Mouse (Mus musculus): ENCODE results near the gene Fcnb. TPM values are rescaled to one million over a fixed set of nuclear protein-coding genes. Genes with fewer than 3 reads are reported as not detected.

Gene Fcnb
- polyA plus RNA-seq, 1 experiment from 2014 or later: not detected

- 71% methylated on average over 5 of the region's 5 CpGs for WGBS
Observed at GRCm38 (mm10) chr2:28066686-28067085, 18.0 kb downstream of the Fcnb start.

GRCm38 (mm10) chr2:28065081-28065651 is 19.5 kb downstream of the Fcnb start:
- Histone ChIP-seq H3K9ac (ENCODE audit: low read length) (no peak overlapping the region), H3K4me1 (ENCODE audit: control insufficient read depth, insufficient read depth, low read length) (no peaks in the 10 kb centered on the region), H3K4me2 (ENCODE audit: low read depth) (no peak overlapping the region), H3K9me3 (ENCODE audit: control insufficient read depth, low read length) (no peaks in the 10 kb centered on the region), H3K36me3 (ENCODE audit: control insufficient read depth, insufficient read depth, low read length) (no peaks in the 10 kb centered on the region), H3K27me3 (ENCODE audit: control insufficient read depth, insufficient read depth, low read length) (no peaks in the 10 kb centered on the region), H3K27ac (ENCODE audit: low read depth, low read length) (no peak overlapping the region), H3K4me3 (ENCODE audit: low read depth, low read length) (no peak overlapping the region)
- DNase-seq (ENCODE audit: low spot score) (no peak), ATAC-seq (ENCODE audit: insufficient read depth, low FRiP score, low TSS enrichment) (no peak)
- 86% methylated on average over 5 of the region's 5 CpGs for WGBS

More at GRCm38 (mm10) chr2:28066686-28067085, 18.0 kb downstream of the Fcnb start:
- Histone ChIP-seq H3K4me2 (ENCODE audit: low read depth) (no peak overlapping the region), H3K27ac (ENCODE audit: low read depth, low read length) (no peak overlapping the region), H3K4me3 (ENCODE audit: low read depth, low read length) (no peak overlapping the region), H3K27me3 (ENCODE audit: control insufficient read depth, insufficient read depth, low read length) (no peaks in the 10 kb centered on the region), H3K9me3 (ENCODE audit: control insufficient read depth, low read length) (no peaks in the 10 kb centered on the region), H3K4me1 (ENCODE audit: control insufficient read depth, insufficient read depth, low read length) (no peaks in the 10 kb centered on the region), H3K36me3 (ENCODE audit: control insufficient read depth, insufficient read depth, low read length) (no peaks in the 10 kb centered on the region), H3K9ac (ENCODE audit: low read length) (no peak overlapping the region)
- DNase-seq (ENCODE audit: low spot score) (no peak), ATAC-seq (ENCODE audit: insufficient read depth, low FRiP score, low TSS enrichment) (no peak)

GRCm38 (mm10) chr2:28064339-28065080 is 20.2 kb downstream of the Fcnb start:
- Histone ChIP-seq H3K27me3 (ENCODE audit: control insufficient read depth, insufficient read depth, low read length) (no peaks in the 10 kb centered on the region), H3K9me3 (ENCODE audit: control insufficient read depth, low read length) (no peaks in the 10 kb centered on the region), H3K4me3 (ENCODE audit: low read depth, low read length) (no peak overlapping the region), H3K4me2 (ENCODE audit: low read depth) (no peak overlapping the region), H3K4me1 (ENCODE audit: control insufficient read depth, insufficient read depth, low read length) (no peaks in the 10 kb centered on the region), H3K9ac (ENCODE audit: low read length) (no peak overlapping the region), H3K27ac (ENCODE audit: low read depth, low read length) (no peak overlapping the region), H3K36me3 (ENCODE audit: control insufficient read depth, insufficient read depth, low read length) (no peaks in the 10 kb centered on the region)
- ATAC-seq (ENCODE audit: insufficient read depth, low FRiP score, low TSS enrichment) (no peak), DNase-seq (ENCODE audit: low spot score) (no peak)
- 85% methylated on average over 7 of the region's 7 CpGs for WGBS

GRCm38 (mm10) chr2:28063711-28064338 is 20.9 kb downstream of the Fcnb start:
- no peak for ATAC-seq (ENCODE audit: insufficient read depth, low FRiP score, low TSS enrichment)
- 82% methylated on average over 4 of the region's 4 CpGs for WGBS
- Histone ChIP-seq H3K4me3 (ENCODE audit: low read depth, low read length) (no peak overlapping the region), H3K9me3 (ENCODE audit: control insufficient read depth, low read length) (no peaks in the 10 kb centered on the region), H3K36me3 (ENCODE audit: control insufficient read depth, insufficient read depth, low read length) (no peaks in the 10 kb centered on the region), H3K4me2 (ENCODE audit: low read depth) (no peak overlapping the region), H3K9ac (ENCODE audit: low read length) (no peak overlapping the region), H3K27me3 (ENCODE audit: control insufficient read depth, insufficient read depth, low read length) (no peaks in the 10 kb centered on the region), H3K4me1 (ENCODE audit: control insufficient read depth, insufficient read depth, low read length) (no peaks in the 10 kb centered on the region), H3K27ac (ENCODE audit: low read depth, low read length) (no peak overlapping the region)
- no peak for DNase-seq (ENCODE audit: low spot score)

- no peaks in the 10 kb centered on the region for H3K36me3 ChIP-seq (ENCODE audit: control insufficient read depth, insufficient read depth, low read length)
- H3K27me3 ChIP-seq (ENCODE audit: control insufficient read depth, insufficient read depth, low read length): no peaks in the 10 kb centered on the region
- DNase-seq (ENCODE audit: low spot score) (no peak), ATAC-seq (ENCODE audit: insufficient read depth, low FRiP score, low TSS enrichment) (no peak)
- H3K4me2 ChIP-seq (ENCODE audit: low read depth): no peak overlapping the region
- 94% methylated on average over 1 of the region's 1 CpGs for WGBS
- no peak overlapping the region for H3K4me3 ChIP-seq (ENCODE audit: low read depth, low read length)
- H3K9me3 ChIP-seq (ENCODE audit: control insufficient read depth, low read length): no peaks in the 10 kb centered on the region
- H3K9ac ChIP-seq (ENCODE audit: low read length): no peak overlapping the region
- H3K27ac ChIP-seq (ENCODE audit: low read depth, low read length): no peak overlapping the region
- no peaks in the 10 kb centered on the region for H3K4me1 ChIP-seq (ENCODE audit: control insufficient read depth, insufficient read depth, low read length)
Observed at GRCm38 (mm10) chr2:28059922-28060321, 24.8 kb downstream of the Fcnb start.

GRCm38 (mm10) chr2:28047092-28047491 is 37.6 kb downstream of the Fcnb start:
- no peak for ATAC-seq (ENCODE audit: insufficient read depth, low FRiP score, low TSS enrichment)
- H3K9ac ChIP-seq (ENCODE audit: low read length): no peak overlapping the region
- WGBS: 82% methylated on average over 7 of the region's 7 CpGs

GRCm38 (mm10) chr2:28046311-28046710 is 38.4 kb downstream of the Fcnb start:
- Histone ChIP-seq H3K9me3 (ENCODE audit: control insufficient read depth, low read length) (no peaks in the 10 kb centered on the region), H3K9ac (ENCODE audit: low read length) (no peak overlapping the region), H3K4me3 (ENCODE audit: low read depth, low read length) (no peak overlapping the region), H3K4me2 (ENCODE audit: low read depth) (no peak overlapping the region), H3K36me3 (ENCODE audit: control insufficient read depth, insufficient read depth, low read length) (no peaks in the 10 kb centered on the region), H3K27ac (ENCODE audit: low read depth, low read length) (no peak overlapping the region), H3K4me1 (ENCODE audit: control insufficient read depth, insufficient read depth, low read length) (no peaks in the 10 kb centered on the region), H3K27me3 (ENCODE audit: control insufficient read depth, insufficient read depth, low read length) (no peaks in the 10 kb centered on the region)
- WGBS: 78% methylated on average over 6 of the region's 6 CpGs
- DNase-seq (ENCODE audit: low spot score): no peak
- ATAC-seq (ENCODE audit: insufficient read depth, low FRiP score, low TSS enrichment): no peak

More at GRCm38 (mm10) chr2:28047092-28047491, 37.6 kb downstream of the Fcnb start:
- no peak for DNase-seq (ENCODE audit: low spot score)
- no peak overlapping the region for H3K27ac ChIP-seq (ENCODE audit: low read depth, low read length)
- H3K4me1 ChIP-seq (ENCODE audit: control insufficient read depth, insufficient read depth, low read length): no peaks in the 10 kb centered on the region
- H3K4me2 ChIP-seq (ENCODE audit: low read depth): no peak overlapping the region
- H3K9me3 ChIP-seq (ENCODE audit: control insufficient read depth, low read length): no peaks in the 10 kb centered on the region
- no peaks in the 10 kb centered on the region for H3K27me3 ChIP-seq (ENCODE audit: control insufficient read depth, insufficient read depth, low read length)
- H3K36me3 ChIP-seq (ENCODE audit: control insufficient read depth, insufficient read depth, low read length): no peaks in the 10 kb centered on the region
- no peak overlapping the region for H3K4me3 ChIP-seq (ENCODE audit: low read depth, low read length)

GRCm38 (mm10) chr2:28044920-28045598 is 39.6 kb downstream of the Fcnb start:
- H3K4me3 ChIP-seq (ENCODE audit: low read depth, low read length): no peak overlapping the region
- DNase-seq (ENCODE audit: low spot score): no peak
- H3K27ac ChIP-seq (ENCODE audit: low read depth, low read length): no peak overlapping the region
- no peaks in the 10 kb centered on the region for H3K36me3 ChIP-seq (ENCODE audit: control insufficient read depth, insufficient read depth, low read length)
- H3K4me1 ChIP-seq (ENCODE audit: control insufficient read depth, insufficient read depth, low read length): no peaks in the 10 kb centered on the region
- no peak for ATAC-seq (ENCODE audit: insufficient read depth, low FRiP score, low TSS enrichment)
- no peak overlapping the region for H3K9ac ChIP-seq (ENCODE audit: low read length)
- no peaks in the 10 kb centered on the region for H3K9me3 ChIP-seq (ENCODE audit: control insufficient read depth, low read length)
- no peaks in the 10 kb centered on the region for H3K27me3 ChIP-seq (ENCODE audit: control insufficient read depth, insufficient read depth, low read length)
- no peak overlapping the region for H3K4me2 ChIP-seq (ENCODE audit: low read depth)
- 85% methylated on average over 9 of the region's 9 CpGs for WGBS

Measured in neural tube, embryonic 11.5 days (tissue).